Mouse (Mus musculus): ENCODE measurements around the gene Epor.

The Epor gene

GRCm38 (mm10) chr9:21968883-21969282, 5.6 kb upstream of the Epor start:
- no peak for DNase-seq (ENCODE audit: low spot score)

DNA sequence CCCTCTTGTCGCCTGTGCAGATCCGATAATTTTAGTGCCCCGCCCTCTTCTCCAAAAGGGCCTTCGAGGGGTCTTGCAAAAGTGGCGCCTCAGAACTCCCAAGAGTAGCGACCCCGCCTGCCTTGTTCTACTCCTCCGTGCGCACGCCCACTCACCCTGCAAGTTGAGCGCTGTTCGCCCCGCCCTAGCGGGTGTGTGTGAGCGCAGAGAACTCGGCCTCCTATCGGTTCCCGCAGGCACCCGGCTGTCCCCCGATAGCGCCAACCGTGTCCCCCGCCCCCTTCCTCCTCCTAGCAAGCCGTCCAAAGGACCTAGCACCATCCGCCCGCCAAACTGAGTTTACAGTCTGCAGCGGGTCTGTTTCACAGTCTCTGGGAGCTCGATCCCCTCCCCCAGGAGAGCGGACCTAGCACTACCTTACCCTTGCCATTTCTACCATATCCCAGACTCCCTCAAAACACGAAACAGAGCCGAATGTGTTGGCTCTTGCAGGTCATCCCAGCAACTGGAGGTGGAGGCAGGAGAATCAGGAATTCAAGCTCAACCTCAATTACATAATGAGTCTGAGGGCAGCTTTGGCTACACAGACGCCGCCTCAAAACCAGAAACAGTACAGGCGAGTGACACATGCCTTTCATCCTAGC, 768 bp downstream of the Epor start:
- DNase-seq (ENCODE audit: low spot score) = peak; percentile 90

DNA sequence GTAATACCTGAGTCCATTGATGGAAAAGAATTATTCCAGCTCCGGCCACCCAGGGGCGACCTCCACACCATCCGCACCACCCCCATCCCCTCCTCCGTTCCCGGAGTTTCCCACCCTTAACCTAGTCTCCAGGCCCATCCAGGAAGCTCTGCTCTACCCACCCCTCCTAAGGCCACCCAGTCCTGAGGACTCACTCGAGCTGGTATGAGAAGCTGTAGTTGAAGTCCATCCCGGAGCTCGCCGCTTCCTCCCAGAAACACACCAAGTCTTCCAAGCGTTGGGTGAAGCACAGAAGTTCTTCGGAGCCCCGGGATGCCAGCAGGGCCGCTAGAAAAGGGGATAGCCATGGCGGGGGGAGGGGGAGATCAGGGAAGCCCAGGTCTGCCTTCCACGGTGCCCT, 1.3 kb downstream of the Epor start:
- peak; percentile 8 for DNase-seq (ENCODE audit: low spot score)

DNA sequence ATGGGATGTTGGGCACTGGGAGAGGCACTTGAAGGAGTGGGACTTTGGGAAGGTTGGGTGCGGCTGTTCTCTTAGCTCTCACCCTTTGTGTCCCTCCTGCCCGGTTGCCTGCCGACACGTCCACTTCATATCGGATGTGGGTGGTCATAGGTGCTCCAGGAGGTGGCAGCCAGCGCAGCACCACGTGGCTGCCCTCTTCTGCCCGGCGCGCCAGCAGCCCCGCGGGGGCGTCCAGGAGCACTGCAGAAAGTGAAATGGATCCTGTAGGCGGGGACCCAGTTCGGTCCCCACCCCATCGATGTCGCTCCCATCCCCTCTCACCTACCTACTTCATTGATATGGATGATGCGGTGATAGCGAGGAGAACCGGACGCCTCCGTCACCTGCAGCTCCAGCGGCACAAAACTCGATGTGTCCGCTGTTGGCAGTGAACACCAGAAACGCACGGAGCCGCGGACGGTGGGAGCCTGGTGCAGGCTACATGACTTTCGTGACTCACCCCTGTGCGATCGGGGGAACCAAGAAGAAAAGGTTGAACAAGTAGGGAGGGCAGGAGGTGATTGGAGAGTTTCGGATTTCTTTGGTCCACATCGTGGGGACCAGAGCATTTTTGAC, 1.8 kb downstream of the Epor start:
- no peak for DNase-seq (ENCODE audit: low spot score)

- peak; percentile 69 for DNase-seq (ENCODE audit: low spot score)
Measured at GRCm38 (mm10) chr9:21960558-21961208, 2.6 kb downstream of the Epor start.

DNA sequence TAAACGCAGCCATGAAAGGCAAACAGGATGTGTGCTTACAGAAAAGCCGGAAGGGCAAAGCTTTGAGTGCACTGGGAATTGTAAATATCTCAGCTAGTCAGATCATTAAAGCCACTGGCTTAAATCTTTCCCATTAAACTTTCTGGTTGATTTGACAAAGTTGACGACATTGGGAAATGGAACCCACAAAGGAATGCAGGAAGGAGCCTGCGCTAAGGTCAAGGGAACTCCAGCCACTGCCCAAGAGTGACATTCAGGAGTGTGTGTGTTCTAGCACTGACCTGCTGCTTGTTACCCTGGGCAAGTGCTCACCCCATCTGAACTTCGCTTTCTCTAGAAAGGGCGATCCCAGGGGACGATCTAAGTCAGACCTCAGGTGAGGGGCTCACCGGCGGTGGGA, 3.2 kb downstream of the Epor start:
- DNase-seq (ENCODE audit: low spot score) = no peak

DNA sequence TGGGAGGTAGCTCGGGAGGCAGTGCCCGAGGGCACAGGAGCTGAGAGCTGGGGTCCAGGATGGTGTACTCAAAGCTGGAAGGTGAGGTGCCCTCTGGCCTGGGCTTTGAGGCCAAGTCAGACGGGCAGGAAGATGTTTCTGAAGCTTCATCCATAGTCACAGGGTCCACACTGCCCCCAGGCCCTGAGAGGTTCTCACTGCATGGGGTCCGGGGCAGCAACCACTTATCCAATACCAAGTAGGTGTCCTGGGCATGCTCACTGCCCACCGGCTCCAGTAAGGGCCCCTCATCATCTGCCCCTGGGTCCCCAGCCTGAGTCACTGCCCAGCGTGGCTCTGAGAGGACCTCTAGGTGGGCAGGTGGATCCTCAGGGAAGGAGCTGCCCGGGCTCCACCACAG, 4.1 kb downstream of the Epor start:
- DNase-seq (ENCODE audit: low spot score) = no peak

DNA sequence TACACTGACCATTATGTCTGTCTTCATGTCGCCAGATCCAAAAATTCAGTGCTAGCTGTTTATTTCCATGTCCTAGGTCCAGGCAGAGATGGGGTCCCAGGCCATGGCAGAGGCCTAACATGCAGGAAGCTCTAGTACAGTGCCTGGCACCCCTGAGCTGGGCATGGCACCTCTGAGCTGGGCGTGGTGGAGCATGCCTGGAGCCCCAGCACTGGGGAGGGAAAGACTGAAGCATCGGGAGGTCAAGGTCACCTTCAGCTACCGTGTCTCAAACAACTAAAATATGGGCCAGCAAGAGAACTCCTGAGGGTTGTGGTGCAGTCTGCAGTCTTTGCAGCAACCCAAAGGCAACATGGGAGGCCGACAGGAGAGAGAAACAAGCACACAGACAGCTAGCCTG, 4.9 kb downstream of the Epor start:
- no peak for DNase-seq (ENCODE audit: low spot score)

DNA sequence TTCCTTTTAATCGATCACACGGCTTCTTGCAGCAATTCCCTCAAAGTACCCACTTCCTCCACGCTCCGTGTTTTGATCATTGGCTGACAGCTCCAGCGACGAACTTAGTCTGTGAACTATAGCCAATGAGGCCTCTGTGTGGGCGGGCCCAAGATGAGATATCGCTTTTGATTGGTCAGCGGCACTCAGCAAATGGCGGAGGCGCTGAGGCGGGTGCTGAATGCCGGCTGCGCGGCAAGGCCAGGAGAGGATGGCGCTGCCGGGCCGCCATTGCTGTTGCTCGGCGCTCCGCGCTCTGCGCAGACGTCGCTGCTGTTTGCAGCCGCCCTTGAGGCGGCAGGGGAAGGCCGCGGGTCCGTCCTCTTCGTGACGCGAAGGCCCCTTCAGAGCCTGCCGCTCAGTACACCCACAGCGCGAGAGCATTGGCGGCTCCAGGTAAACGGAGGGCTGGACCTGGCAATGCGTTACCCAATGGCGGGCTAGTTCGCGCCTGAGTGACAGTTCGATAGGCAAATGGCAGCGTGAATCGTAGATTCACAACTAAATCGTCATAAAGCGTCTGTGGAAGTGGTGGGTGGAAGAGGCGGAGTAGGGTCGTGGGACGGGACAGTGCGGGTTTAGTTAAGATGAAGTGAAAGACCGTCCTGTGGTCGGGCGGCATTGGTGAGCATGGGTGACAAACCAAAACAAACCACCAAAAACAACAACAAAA, 7.6 kb downstream of the Epor start, which contains the start of gene Swsap1:
Gene Swsap1 (plus strand): TSS at position 186 of the 712 bp plus-strand sequence.
- peak; percentile 99 for DNase-seq (ENCODE audit: low spot score)

- DNase-seq (ENCODE audit: low spot score) = no peak
Measured at GRCm38 (mm10) chr9:21955225-21955569, 8.1 kb downstream of the Epor start.

DNA sequence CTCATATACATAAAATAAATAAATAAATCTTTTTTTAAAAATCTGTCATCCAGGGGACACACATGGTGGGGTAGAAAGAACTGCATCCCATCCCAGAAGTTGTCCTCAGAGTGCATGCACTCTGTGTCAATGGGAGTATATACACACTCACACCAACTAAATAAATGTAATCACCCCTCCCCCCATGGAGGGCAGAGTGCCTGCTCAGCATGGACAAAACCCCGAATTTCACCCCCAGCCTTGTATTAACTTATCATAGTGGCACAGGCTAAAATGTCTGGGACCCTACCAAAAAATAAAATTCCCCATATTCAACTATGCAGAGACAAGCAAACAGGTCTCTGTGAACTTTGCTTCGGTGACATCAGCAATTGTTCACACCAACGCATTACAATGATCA, 8.7 kb downstream of the Epor start:
- DNase-seq (ENCODE audit: low spot score) = no peak

DNA sequence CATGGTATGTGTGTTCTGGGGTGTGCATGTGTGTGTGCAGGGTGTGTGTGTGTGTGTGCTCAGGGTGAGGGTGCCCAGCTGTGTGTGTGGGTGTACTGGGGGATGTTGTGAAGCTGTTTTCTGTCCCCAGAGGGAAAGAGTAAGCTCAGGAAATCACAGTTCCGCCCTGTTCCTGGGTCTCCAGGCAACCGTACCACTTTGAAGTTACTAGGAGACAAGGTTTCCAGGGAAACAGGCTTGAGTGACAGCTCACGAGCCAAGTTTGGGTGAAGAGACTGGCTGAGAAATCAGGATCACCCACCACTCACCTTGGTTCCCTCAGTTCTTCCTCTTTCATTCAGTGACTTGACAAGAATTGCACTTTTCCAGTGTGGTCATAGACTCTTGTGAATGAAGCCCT, 9.7 kb downstream of the Epor start:
- peak; percentile 53 for DNase-seq (ENCODE audit: low spot score)

DNA sequence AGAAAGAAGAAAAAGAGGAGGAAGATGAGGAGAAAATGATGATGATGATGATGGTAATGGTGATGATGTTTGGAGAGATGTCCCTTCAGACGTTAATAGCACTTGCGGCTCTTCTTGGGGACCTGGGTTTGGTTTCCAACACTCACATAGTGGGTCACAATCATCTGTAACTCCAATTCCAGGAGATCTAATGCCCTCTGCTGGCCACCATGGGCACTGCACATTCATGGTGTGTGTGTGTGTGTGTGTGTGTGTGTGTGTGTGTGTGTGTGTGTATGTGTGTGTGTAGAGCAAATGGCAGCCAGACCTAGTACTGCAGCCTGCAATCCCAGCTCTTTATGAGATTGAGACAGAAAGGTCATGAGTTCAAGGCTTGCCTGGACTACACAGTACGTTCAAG, 11.3 kb downstream of the Epor start:
- DNase-seq (ENCODE audit: low spot score) = no peak

DNA sequence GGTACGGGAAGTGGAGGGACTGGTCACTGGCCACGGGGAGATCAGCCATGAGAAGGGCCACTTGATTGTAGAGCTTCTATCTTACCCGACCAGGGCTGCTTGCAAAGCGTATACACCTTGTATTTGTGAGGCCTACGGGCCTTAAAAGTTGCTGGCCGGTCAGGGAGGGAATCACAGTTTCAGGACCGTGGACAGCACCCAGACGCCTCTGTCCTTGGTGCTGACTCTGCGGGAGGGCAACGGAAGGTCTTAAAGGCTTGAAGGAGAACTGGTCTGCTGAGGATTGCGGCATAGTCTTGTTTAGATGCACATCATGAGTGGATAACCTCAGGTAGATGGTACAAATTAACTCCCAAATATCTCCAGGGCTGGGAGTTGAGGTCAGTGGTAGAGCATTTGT, 13.0 kb downstream of the Epor start:
- peak; percentile 73 for DNase-seq (ENCODE audit: low spot score)

GRCm38 (mm10) chr9:21948790-21949189, 14.5 kb downstream of the Epor start:
- no peak for DNase-seq (ENCODE audit: low spot score)

GRCm38 (mm10) chr9:21948146-21948545, 15.2 kb downstream of the Epor start:
- DNase-seq (ENCODE audit: low spot score) = no peak

- peak; percentile 16 for DNase-seq (ENCODE audit: low spot score)
Measured at GRCm38 (mm10) chr9:21947540-21948130, 15.7 kb downstream of the Epor start.

- peak; percentile 56 for DNase-seq (ENCODE audit: low spot score)
Measured at GRCm38 (mm10) chr9:21944267-21944666, 19.0 kb downstream of the Epor start.

DNA sequence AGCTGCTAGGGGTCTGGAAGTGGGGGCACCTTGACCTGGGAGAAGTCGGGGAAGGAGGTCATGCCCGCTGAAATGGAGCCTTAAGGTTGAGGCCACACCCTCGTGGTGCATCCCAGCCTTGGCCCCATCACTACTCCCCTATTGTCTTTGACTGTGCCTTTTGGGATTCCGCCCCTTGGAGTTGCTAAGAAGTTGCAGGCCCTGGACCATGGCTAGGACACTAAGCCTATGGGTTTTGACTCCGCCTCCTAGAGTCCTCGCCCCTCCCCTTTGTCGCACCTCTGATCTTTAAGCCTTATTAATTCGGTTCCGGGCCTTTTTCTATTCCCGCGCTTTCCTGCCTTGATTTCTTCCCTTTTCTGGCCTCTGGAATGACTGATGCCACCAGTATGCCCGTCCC, 19.7 kb downstream of the Epor start:
- DNase-seq (ENCODE audit: low spot score) = no peak

DNA sequence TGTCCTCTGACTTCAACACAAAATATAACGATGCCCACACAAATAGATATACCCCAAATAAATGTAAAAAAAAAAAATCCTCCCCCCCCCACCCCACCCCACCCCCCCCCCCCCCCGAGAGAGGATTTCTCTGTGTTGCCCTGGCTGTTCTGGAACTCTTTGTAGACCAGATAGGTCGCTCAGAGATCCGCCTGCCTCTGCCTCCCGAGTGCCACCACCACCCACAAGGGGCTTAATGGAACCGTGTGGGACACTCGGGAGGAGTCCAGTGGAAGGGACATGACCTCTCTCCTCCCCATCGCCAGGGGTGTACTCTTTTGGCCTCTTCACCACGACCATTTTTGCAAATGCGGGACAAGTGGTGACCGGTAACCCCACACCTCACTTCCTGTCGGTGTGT, 20.3 kb downstream of the Epor start:
- DNase-seq (ENCODE audit: low spot score) = no peak

GRCm38 (mm10) chr9:21938234-21938855, 25.0 kb downstream of the Epor start:
- no peak for DNase-seq (ENCODE audit: low spot score)

DNA sequence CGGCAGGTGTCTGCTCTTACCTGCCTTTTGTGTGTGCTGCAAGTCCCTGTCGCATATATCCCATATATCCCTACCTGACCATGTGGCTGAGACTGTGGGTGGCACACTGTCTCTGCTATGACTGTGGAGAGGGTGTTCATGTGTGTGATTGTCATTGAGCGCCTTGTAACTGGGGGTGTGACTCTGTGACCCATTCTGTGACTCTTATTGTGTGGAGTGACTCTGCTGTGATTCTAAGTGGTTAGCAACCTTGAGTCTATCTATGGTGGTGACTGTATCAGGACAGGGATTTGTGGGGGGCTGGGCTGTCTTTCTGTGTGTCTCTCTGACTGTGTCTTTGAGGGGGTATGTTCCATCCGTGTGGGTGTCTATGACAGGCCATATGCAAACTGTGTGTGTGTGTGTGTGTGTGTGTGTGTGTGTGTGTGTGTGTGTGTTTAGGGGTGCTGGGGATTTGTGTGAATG, 25.6 kb downstream of the Epor start:
- DNase-seq (ENCODE audit: low spot score) = no peak
